Mouse (Mus musculus) right cerebral cortex, postnatal 36 days (tissue): ENCODE results near the gene Polr2e.

ENCODE experiments used
- DNase-seq, 2 experiments: peaks; one replicate each; pipeline ENCODE4 v3.0.0; 2022; ENCODE audit warnings: low spot score in 2 of 2, mixed read lengths in 1 of 2

Polr2e gene

GRCm38 (mm10) chr10:80039559-80039979 is at the start of gene Polr2e:
Gene Polr2e, minus strand, starts transcription at chr10:80039795.
- DNase-seq, result peak; percentile 96 to 97

- DNase-seq, result no peak
Measured at GRCm38 (mm10) chr10:80089146-80089545, 49.6 kb upstream of the Polr2e start.

GRCm38 (mm10) chr10:80087483-80087882 is 47.9 kb upstream of the Polr2e start:
- DNase-seq, result no peak

- DNase-seq, result no peak
Measured at GRCm38 (mm10) chr10:80086847-80087246, 47.3 kb upstream of the Polr2e start.

GRCm38 (mm10) chr10:80084817-80085487 is 45.4 kb upstream of the Polr2e start:
- peak in 1 of 2 experiments; percentile 23 for DNase-seq

- no peak for DNase-seq
Measured at GRCm38 (mm10) chr10:80081075-80081474, 41.5 kb upstream of the Polr2e start.

GRCm38 (mm10) chr10:80080396-80081070 is 40.9 kb upstream of the Polr2e start:
- DNase-seq, result no peak

GRCm38 (mm10) chr10:80078366-80078765 is 38.8 kb upstream of the Polr2e start:
- no peak for DNase-seq

- no peak for DNase-seq
Measured at GRCm38 (mm10) chr10:80077312-80077711, 37.7 kb upstream of the Polr2e start.

GRCm38 (mm10) chr10:80076386-80076785 is 36.8 kb upstream of the Polr2e start:
- no peak for DNase-seq

GRCm38 (mm10) chr10:80075924-80076323 is 36.3 kb upstream of the Polr2e start:
- DNase-seq, result no peak

GRCm38 (mm10) chr10:80074813-80075601 is 35.4 kb upstream of the Polr2e start:
- DNase-seq, result no peak

GRCm38 (mm10) chr10:80072623-80073489 is 33.3 kb upstream of the Polr2e start:
- no peak for DNase-seq

- DNase-seq, result no peak
Measured at GRCm38 (mm10) chr10:80071516-80071900, 31.9 kb upstream of the Polr2e start.

GRCm38 (mm10) chr10:80070837-80071515 is 31.4 kb upstream of the Polr2e start:
- DNase-seq, result peak; percentile 36 to 53

- DNase-seq, result no peak
Measured at GRCm38 (mm10) chr10:80069948-80070450, 30.4 kb upstream of the Polr2e start.

- no peak for DNase-seq
Measured at GRCm38 (mm10) chr10:80069251-80069650, 29.7 kb upstream of the Polr2e start.

GRCm38 (mm10) chr10:80063877-80064650 is 24.5 kb upstream of the Polr2e start:
- DNase-seq, result no peak

- no peak for DNase-seq
Measured at GRCm38 (mm10) chr10:80063104-80063503, 23.5 kb upstream of the Polr2e start.
